Mouse (Mus musculus): ENCODE measurements around the gene Tnfrsf1a. TPM values are rescaled to one million over a fixed set of nuclear protein-coding genes. Genes with fewer than 3 reads are reported as not detected.

Gene Tnfrsf1a
- polyA plus RNA-seq, 1 experiment = 0.70 TPM

DNA sequence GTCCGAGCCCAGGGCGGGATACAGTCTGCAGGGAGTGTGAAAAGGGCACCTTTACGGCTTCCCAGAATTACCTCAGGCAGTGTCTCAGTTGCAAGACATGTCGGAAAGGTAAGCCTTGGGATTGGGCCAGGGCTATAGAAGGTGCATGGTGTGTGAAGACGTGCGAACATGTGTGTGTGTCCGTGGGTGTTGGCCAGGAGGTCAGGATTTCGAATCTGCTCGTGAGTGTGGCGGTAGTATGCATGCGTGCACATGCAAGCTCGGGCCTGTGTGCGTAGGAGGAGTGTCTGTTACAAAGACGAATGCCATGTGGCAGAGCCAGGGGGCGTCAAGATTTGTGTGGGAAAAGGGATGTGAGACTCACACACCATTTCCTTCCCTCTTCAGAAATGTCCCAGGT is 8.2 kb downstream of the Tnfrsf1a start:
- Histone ChIP-seq H3K27me3 (ENCODE audit: control insufficient read depth) (no peaks in the 10 kb centered on the region), H3K36me3 (ENCODE audit: control insufficient read depth) (peaks cover 14% of the 10 kb centered on the region; the same call in 1 of the 2 replicates), H3K4me3 (replicated peaks) (no peak overlapping the region), H3K4me1 (ENCODE audit: control insufficient read depth) (peaks cover 2% of the 10 kb centered on the region), H3K9me3 (ENCODE audit: control insufficient read depth, low read length) (no peaks in the 10 kb centered on the region)
- TF ChIP-seq GATA1 (IDR thresholded peaks at IDR 0.05; ENCODE audit: low read length) = no peak
- no peak for TF ChIP-seq TAL1 (IDR thresholded peaks at IDR 0.05; ENCODE audit: low read length)

DNA sequence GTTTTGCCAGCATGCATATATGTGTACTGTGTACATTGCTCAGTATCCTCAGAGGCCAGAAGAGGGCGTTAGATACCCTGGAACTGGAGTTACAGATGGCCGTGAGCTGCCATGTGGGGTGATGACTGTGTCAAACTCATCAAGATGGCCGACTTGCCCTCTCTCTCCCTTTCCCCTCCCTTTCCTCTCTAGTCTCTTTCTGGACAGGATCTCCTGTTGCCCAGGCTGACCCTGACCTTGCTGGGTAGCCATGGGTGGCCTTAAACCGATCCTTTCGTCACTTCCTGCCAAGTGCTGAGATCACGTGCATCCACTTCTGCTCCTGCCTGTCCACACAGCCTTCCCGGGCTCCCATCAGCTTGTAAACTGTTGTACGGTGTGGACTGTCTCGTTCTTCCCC is 10.8 kb downstream of the Tnfrsf1a start:
- peaks cover 2% of the 10 kb centered on the region for H3K4me1 ChIP-seq (ENCODE audit: control insufficient read depth)
- no peaks in the 10 kb centered on the region for H3K9me3 ChIP-seq (ENCODE audit: control insufficient read depth, low read length)
- TF ChIP-seq TAL1 (IDR thresholded peaks at IDR 0.05; ENCODE audit: low read length) (no peak), GATA1 (IDR thresholded peaks at IDR 0.05; ENCODE audit: low read length) (no peak)
- H3K36me3 ChIP-seq (ENCODE audit: control insufficient read depth) = peaks cover 14% of the 10 kb centered on the region; the same call in 1 of the 2 replicates
- no peak overlapping the region for H3K4me3 ChIP-seq (replicated peaks)
- H3K27me3 ChIP-seq (ENCODE audit: control insufficient read depth) = no peaks in the 10 kb centered on the region

DNA sequence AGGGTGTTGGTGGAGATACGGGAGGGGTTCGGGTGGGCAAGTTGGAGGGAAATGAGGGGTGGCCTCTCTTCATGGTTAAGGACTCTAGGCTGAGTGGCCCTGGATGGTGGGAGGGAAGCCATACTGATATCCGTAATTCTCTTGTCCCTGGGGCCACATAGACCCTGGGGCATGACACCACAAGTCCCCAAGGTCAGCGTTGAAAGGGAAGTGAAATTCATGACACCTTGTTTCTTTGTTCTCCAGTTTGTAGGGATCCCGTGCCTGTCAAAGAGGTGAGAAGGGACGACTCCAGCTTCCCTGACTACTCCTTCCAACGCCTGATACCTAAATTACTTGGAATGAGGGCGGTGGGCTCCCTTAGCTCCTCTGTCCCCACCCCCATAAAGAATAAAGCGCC is 11.7 kb downstream of the Tnfrsf1a start:
- TF ChIP-seq GATA1 (IDR thresholded peaks at IDR 0.05; ENCODE audit: low read length) = no peak
- no peak for TF ChIP-seq TAL1 (IDR thresholded peaks at IDR 0.05; ENCODE audit: low read length)
- Histone ChIP-seq H3K4me1 (ENCODE audit: control insufficient read depth) (no peaks in the 10 kb centered on the region), H3K27me3 (ENCODE audit: control insufficient read depth) (no peaks in the 10 kb centered on the region), H3K4me3 (replicated peaks) (no peak overlapping the region), H3K36me3 (ENCODE audit: control insufficient read depth) (peaks cover 14% of the 10 kb centered on the region; the same call in 1 of the 2 replicates), H3K9me3 (ENCODE audit: control insufficient read depth, low read length) (no peaks in the 10 kb centered on the region)

DNA sequence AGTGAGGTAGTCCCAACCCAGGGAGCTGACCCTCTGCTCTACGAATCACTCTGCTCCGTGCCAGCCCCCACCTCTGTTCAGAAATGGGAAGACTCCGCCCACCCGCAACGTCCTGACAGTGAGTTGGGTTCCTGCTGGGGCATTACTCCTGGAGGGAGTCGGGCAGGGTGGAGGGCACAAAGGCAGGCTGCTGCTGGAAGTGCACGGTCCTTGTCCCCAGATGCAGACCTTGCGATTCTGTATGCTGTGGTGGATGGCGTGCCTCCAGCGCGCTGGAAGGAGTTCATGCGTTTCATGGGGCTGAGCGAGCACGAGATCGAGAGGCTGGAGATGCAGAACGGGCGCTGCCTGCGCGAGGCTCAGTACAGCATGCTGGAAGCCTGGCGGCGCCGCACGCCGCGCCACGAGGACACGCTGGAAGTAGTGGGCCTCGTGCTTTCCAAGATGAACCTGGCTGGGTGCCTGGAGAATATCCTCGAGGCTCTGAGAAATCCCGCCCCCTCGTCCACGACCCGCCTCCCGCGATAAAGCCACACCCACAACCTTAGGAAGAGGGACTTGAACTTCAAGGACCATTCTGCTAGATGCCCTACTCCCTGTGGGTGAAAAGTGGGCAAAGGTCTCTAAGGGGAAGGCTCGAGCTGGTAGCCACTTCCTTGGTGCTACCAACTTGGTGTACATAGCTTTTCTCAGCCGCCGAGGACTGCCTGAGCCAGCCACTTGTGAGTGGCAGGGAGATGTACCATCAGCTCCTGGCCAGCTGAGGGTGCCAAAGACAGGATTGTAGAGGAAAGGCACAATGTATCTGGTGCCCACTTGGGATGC is 12.5 kb downstream of the Tnfrsf1a start:
- no peak for TF ChIP-seq TAL1 (IDR thresholded peaks at IDR 0.05; ENCODE audit: low read length)
- TF ChIP-seq GATA1 (IDR thresholded peaks at IDR 0.05; ENCODE audit: low read length) = no peak
- H3K4me1 ChIP-seq (ENCODE audit: control insufficient read depth) = no peaks in the 10 kb centered on the region
- no peaks in the 10 kb centered on the region for H3K9me3 ChIP-seq (ENCODE audit: control insufficient read depth, low read length)
- H3K4me3 ChIP-seq (replicated peaks) = no peak overlapping the region
- peaks cover 14% of the 10 kb centered on the region; the same call in 1 of the 2 replicates for H3K36me3 ChIP-seq (ENCODE audit: control insufficient read depth)
- no peaks in the 10 kb centered on the region for H3K27me3 ChIP-seq (ENCODE audit: control insufficient read depth)

DNA sequence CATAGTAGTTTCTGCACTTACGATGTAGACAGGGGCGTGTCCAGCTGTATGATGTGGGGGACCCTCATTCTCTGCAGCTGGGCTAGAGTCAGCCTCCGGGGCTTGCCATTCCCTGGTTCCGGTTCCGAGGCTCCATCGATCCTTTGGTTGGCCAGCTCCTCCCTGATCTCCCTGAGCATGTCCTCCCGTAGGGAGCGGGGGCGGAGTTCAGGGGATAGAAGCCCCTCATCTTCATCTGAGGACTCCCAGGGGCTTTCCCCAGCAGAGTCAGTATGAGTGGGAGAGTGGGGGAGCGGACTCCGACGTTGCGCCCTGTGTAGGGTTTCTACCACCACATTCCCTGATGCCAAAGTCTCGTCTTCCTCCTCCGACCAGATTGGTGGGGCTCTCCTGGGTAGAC is 13.9 kb downstream of the Tnfrsf1a start:
- Histone ChIP-seq H3K4me1 (ENCODE audit: control insufficient read depth) (no peaks in the 10 kb centered on the region), H3K9me3 (ENCODE audit: control insufficient read depth, low read length) (no peaks in the 10 kb centered on the region), H3K4me3 (replicated peaks) (no peak overlapping the region), H3K27me3 (ENCODE audit: control insufficient read depth) (no peaks in the 10 kb centered on the region), H3K36me3 (ENCODE audit: control insufficient read depth) (peaks cover 6% of the 10 kb centered on the region; the same call in 1 of the 2 replicates)
- TF ChIP-seq GATA1 (IDR thresholded peaks at IDR 0.05; ENCODE audit: low read length) (no peak), TAL1 (IDR thresholded peaks at IDR 0.05; ENCODE audit: low read length) (no peak)

DNA sequence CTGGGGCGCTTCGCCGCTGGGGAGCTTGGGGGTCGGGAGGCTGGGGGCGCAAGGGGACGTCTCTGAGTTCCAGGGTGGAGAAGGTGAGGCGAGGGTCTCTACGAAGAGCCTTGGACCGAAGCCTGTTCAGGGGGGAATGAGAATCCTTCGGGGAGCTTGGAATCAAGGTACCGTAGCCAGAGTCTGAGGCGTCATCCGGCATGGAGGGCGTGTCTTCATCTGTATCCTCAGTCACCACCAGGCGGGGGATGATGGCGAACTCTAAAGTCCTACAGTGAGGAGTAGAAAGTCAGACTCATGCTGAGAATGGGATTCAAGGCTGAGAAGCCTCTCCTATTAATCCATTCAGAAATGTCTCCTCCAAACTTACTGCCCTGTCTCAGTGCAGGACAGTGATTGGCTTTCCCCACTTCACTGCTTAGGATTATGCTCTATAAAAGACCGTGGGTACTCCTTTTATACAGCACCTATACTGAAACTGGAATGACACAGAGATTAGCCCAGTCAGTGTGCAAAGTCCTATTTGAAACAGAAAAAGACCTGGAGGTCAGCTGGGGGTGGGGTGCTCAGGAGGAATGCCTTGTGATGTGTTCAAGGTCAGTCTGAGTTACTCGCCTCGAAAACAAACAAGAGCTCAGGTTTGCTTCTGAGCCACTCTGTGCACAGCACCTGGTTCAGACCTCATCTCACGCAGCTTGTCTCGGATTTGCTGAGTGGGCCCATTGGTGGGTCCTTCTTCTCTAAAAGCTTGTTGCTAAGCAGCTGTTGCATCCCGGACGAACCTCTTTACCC is 14.5 kb downstream of the Tnfrsf1a start:
- no peaks in the 10 kb centered on the region for H3K27me3 ChIP-seq (ENCODE audit: control insufficient read depth)
- no peaks in the 10 kb centered on the region for H3K9me3 ChIP-seq (ENCODE audit: control insufficient read depth, low read length)
- TF ChIP-seq GATA1 (IDR thresholded peaks at IDR 0.05; ENCODE audit: low read length) = no peak
- TF ChIP-seq TAL1 (IDR thresholded peaks at IDR 0.05; ENCODE audit: low read length) = no peak
- H3K4me1 ChIP-seq (ENCODE audit: control insufficient read depth) = no peaks in the 10 kb centered on the region
- H3K4me3 ChIP-seq (replicated peaks) = no peak overlapping the region
- H3K36me3 ChIP-seq (ENCODE audit: control insufficient read depth) = peaks cover 4% of the 10 kb centered on the region; the same call in 1 of the 2 replicates

DNA sequence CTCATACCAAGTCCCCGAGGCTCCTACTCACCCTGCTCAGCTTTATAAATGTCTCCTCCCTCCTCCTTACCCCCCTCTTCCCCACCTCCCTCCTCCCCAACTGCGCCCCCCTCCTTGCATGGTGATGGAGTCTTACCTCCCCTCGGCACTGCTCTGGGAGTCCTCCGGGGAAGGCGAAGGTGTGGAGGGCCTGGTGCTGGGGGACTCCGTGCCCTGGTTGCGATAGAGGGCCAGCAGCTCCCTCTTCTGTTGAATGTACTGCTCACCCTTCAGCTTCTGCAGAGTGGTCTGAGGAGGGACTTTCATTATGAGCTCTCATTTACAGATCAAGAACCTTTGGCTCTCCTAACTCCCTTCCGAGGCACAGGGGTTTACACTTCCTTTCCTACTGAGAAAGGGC is 15.3 kb downstream of the Tnfrsf1a start:
- H3K36me3 ChIP-seq (ENCODE audit: control insufficient read depth) = peaks cover 4% of the 10 kb centered on the region; the same call in 1 of the 2 replicates
- no peaks in the 10 kb centered on the region for H3K27me3 ChIP-seq (ENCODE audit: control insufficient read depth)
- H3K4me3 ChIP-seq (replicated peaks) = no peak overlapping the region
- no peaks in the 10 kb centered on the region for H3K4me1 ChIP-seq (ENCODE audit: control insufficient read depth)
- TF ChIP-seq TAL1 (IDR thresholded peaks at IDR 0.05; ENCODE audit: low read length) (no peak), GATA1 (IDR thresholded peaks at IDR 0.05; ENCODE audit: low read length) (no peak)
- H3K9me3 ChIP-seq (ENCODE audit: control insufficient read depth, low read length) = no peaks in the 10 kb centered on the region

DNA sequence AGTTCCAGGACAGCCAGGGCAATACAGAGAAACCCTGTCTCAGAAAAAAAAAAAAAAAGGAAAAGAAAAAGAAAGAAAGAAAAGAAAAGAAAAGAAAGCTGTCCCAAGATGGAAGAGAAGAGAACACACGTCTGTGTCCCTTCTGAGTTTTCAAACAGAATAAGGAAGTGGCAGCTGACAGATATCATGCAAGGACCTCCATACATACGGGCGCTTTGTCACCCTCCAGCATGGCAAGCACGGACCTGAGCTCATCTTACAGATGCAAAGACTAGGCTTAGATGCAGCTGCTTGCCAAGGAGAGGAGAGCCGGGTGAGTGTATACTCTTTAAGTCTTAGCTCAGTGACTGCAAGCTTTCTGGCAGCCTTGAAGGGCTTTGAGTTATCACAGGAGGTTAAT is 16.4 kb downstream of the Tnfrsf1a start:
- no peak overlapping the region for H3K4me3 ChIP-seq (replicated peaks)
- H3K27me3 ChIP-seq (ENCODE audit: control insufficient read depth) = no peaks in the 10 kb centered on the region
- no peaks in the 10 kb centered on the region for H3K9me3 ChIP-seq (ENCODE audit: control insufficient read depth, low read length)
- TF ChIP-seq TAL1 (IDR thresholded peaks at IDR 0.05; ENCODE audit: low read length) (no peak), GATA1 (IDR thresholded peaks at IDR 0.05; ENCODE audit: low read length) (no peak)
- H3K36me3 ChIP-seq (ENCODE audit: control insufficient read depth) = peaks cover 4% of the 10 kb centered on the region; the same call in 1 of the 2 replicates
- H3K4me1 ChIP-seq (ENCODE audit: control insufficient read depth) = no peaks in the 10 kb centered on the region

DNA sequence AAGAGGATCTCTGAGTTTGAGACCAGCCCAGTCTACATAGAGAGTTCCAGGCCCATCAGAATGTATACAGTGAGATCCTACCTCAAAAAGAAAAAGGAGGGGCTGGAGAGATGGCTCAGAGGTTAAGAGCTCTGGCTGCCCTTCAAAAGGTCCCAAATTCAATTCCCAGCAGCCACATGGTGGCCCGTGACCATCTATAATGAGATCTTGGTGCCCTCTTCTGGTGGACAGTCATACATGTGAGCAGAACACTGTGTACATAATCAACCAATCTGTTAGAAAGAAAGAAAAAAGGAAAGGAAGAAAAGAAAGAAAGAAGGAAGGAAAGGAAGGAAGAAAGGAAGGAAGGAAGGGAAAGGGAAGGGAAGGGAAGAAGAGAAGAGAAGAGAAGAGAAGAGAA is 17.0 kb downstream of the Tnfrsf1a start:
- TF ChIP-seq GATA1 (IDR thresholded peaks at IDR 0.05; ENCODE audit: low read length) (no peak), TAL1 (IDR thresholded peaks at IDR 0.05; ENCODE audit: low read length) (no peak)
- no peaks in the 10 kb centered on the region for H3K9me3 ChIP-seq (ENCODE audit: control insufficient read depth, low read length)
- H3K4me1 ChIP-seq (ENCODE audit: control insufficient read depth) = no peaks in the 10 kb centered on the region

More for the DNA sequence above, 17.0 kb downstream of the Tnfrsf1a start:
- Histone ChIP-seq H3K36me3 (ENCODE audit: control insufficient read depth) (peaks cover 4% of the 10 kb centered on the region; the same call in 1 of the 2 replicates), H3K4me3 (replicated peaks) (no peak overlapping the region), H3K27me3 (ENCODE audit: control insufficient read depth) (no peaks in the 10 kb centered on the region)

Data from erythroblast, embryonic 14.5 days (primary cell).